Mouse (Mus musculus) midbrain, embryonic 11.5 days (tissue): ENCODE measurements at regions not wholly inside any gene's neighbourhood (a gene's known extent, or its start where the extent isn't known, plus 50 kb on each side); places are given as distances from the start of the nearest gene placed in this dataset.
A peak's percentile ranks its signal among the peaks of the same experiment; 100 is the strongest.

Experiments
- ATAC-seq: fragments of 200-750 bp; cut with Nextera tagmentation; 2 replicates; pipeline ENCODE4 v1.8.0; 2017; ENCODE audit warnings: moderate TSS enrichment, moderate library complexity; ENCODE audit not compliant: low FRiP score
- DNase-seq: peaks from one replicate; pipeline ENCODE4 v3.0.0; 2015; ENCODE audit warnings: low spot score; ENCODE audit errors: missing footprints
- H3K27ac ChIP-seq: fragments of 300-500 bp; sonication (generic); 2 replicates; pipeline ENCODE4 v1.5.1; 2014; ENCODE audit warnings: low read depth, low read length
- H3K27me3 ChIP-seq: fragments of 300-500 bp; sonication (generic); 2 replicates; pipeline ENCODE4 v1.6.1; 2014; ENCODE audit warnings: mild to moderate bottlenecking, low read length, moderate library complexity, mixed read lengths; ENCODE audit not compliant: control insufficient read depth, insufficient read depth
- H3K36me3 ChIP-seq: fragments of 300-500 bp; sonication (generic); 2 replicates; pipeline ENCODE4 v1.6.1; 2014; ENCODE audit warnings: mild to moderate bottlenecking, low read length, moderate library complexity, mixed read lengths; ENCODE audit not compliant: control insufficient read depth, insufficient read depth
- H3K4me1 ChIP-seq: fragments of 300-500 bp; sonication (generic); 2 replicates; pipeline ENCODE4 v1.6.1; 2014; ENCODE audit warnings: low read length; ENCODE audit not compliant: control insufficient read depth, insufficient read depth
- H3K4me2 ChIP-seq: fragments of 300-500 bp; sonication (generic); 2 replicates; pipeline ENCODE4 v1.6.1; 2014; ENCODE audit warnings: mild to moderate bottlenecking, moderate library complexity
- H3K4me3 ChIP-seq: fragments of 300-500 bp; sonication (generic); 2 replicates; pipeline ENCODE4 v1.5.1; 2014; ENCODE audit warnings: low read depth, low read length
- H3K9ac ChIP-seq: fragments of 300-500 bp; sonication (generic); 2 replicates; pipeline ENCODE4 v1.6.1; 2014; ENCODE audit warnings: low read length
- H3K9me3 ChIP-seq: fragments of 300-500 bp; sonication (generic); 2 replicates; pipeline ENCODE4 v1.6.1; 2016; ENCODE audit warnings: low read length; ENCODE audit not compliant: control insufficient read depth
- WGBS: fragments of 180-500 bp; shearing (Covaris S2); extraction: QIAGEN DNeasy Blood & Tissue Kit; methylation state at CpG from one replicate; pipeline ENCODE4 v1.1.7; 2014; 5-methylcytosine and 5-hydroxymethylcytosine counted together

DNA sequence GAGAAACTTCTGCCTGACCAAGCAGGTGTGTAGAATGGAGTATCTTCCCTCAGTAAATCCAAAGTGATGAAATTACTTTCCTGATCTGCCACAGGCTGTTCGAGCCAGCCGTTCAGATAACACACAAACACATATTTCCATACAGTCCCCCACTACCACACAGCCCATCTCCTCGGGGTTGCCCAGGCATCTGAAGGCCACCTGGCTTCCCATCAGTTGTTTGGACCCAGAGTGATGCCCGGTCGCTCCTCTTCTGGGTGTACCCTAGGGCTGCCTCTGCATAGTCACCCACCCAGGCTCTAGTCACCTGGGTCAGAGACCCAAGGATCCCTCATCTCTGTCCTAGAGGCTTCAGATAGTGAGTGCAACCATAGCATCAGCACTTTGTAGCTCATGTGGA, 107.9 kb downstream of the CK137956 start:
- no peak overlapping the region for H3K9ac ChIP-seq
- H3K4me1 ChIP-seq = no peaks in the 10 kb centered on the region
- H3K27me3 ChIP-seq = no peaks in the 10 kb centered on the region
- DNase-seq (no peak), ATAC-seq (no peak)
- H3K36me3 ChIP-seq = no peaks in the 10 kb centered on the region
- H3K4me2 ChIP-seq = no peak overlapping the region
- no peaks in the 10 kb centered on the region for H3K9me3 ChIP-seq
- WGBS = 90% methylated on average over 5 of the region's 5 CpGs
- no peak overlapping the region for H3K27ac ChIP-seq
- H3K4me3 ChIP-seq = no peak overlapping the region

DNA sequence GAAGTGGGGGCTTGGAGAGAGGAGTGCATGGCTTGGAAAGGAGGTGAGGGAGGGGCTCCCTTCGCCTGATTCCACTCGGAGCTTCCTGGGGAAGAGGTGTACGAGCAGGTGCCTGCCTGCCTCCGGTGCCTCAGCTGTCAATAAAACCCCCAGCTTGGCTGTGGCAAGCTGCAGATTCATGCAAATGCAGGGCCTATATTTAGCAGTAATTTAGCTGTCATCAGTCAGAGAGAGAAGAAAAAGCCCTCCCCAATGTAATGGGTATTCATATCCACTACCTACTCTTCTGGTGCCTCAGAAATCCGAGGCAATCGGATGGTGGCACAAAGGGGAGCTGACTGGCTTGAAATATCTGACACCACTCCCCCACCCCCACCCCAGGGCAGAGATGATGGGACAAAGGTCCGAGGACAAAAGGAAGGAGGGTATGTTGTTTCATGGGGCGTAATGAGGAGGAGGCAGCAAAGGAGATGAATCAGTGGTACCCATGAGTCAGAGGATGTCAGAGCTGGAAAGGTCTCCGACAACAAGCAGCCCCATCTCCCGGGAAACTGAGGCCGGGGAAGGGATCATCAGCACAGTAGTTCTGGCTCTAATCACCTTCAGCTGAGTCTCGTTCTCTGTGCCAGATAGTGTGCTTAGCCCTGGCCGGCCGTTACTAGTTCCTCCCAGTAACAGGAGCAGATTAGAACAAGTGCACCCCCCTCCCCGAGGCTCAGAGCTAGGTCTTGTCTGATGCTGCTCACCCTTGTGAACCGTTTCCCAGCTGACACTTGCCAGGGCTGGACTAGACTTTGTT, 109.2 kb downstream of the CK137956 start:
- no peak overlapping the region for H3K4me3 ChIP-seq
- ATAC-seq (no peak), DNase-seq (no peak)
- 63% methylated on average over 16 of the region's 16 CpGs for WGBS
- no peaks in the 10 kb centered on the region for H3K4me1 ChIP-seq
- H3K27me3 ChIP-seq = no peaks in the 10 kb centered on the region
- no peaks in the 10 kb centered on the region for H3K36me3 ChIP-seq
- H3K9me3 ChIP-seq = no peaks in the 10 kb centered on the region
- no peak overlapping the region for H3K27ac ChIP-seq
- H3K4me2 ChIP-seq = no peak overlapping the region
- no peak overlapping the region for H3K9ac ChIP-seq

DNA sequence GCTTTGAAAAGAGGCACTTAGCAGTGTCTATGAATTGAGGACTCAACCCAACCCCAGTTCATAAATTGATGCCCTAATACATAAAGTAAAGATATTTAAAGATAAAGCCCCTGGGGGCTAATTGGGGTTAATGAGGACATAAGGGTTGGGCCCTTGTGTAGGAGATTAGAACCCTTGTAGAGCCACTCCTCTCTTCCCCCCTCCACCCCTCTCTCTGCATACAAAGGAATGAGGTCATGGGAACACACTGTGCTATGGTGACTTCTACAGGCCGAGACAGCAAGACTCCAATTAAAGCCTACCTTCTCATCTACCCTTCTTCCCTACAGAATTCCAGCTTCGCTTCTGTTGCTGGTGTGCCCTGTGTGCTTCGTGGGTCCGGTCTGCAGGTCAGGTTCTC, 110.5 kb downstream of the CK137956 start:
- Histone ChIP-seq H3K4me1 (no peaks in the 10 kb centered on the region), H3K27me3 (no peaks in the 10 kb centered on the region), H3K4me2 (no peak overlapping the region), H3K27ac (no peak overlapping the region), H3K4me3 (no peak overlapping the region), H3K9ac (no peak overlapping the region), H3K36me3 (no peaks in the 10 kb centered on the region), H3K9me3 (no peaks in the 10 kb centered on the region)
- 81% methylated on average over 4 of the region's 4 CpGs for WGBS
- ATAC-seq (no peak), DNase-seq (no peak)

DNA sequence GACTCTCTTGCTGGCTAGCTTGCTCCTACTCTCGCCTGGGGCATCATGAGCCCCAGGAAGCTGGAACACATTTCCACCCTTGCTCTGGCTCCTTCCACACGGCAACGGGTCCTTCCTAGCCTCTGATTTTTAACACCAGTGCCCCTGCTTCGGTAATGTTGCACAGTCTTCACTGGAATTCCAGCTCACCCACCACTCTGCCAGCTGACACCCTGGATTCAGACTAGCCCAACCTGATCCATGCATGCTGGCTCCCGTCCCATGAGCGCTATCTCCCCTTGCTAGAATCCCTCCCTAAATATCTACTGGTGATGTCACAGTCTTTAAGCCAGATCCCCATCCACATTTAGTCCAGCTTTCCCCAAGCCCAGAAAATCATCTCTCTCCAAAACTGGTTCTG, 111.2 kb downstream of the CK137956 start:
- H3K4me3 ChIP-seq = no peak overlapping the region
- H3K9me3 ChIP-seq = no peaks in the 10 kb centered on the region
- no peaks in the 10 kb centered on the region for H3K4me1 ChIP-seq
- no peak overlapping the region for H3K4me2 ChIP-seq
- H3K36me3 ChIP-seq = no peaks in the 10 kb centered on the region
- H3K9ac ChIP-seq = no peak overlapping the region
- DNase-seq (no peak), ATAC-seq (no peak)
- 93% methylated on average over 6 of the region's 6 CpGs for WGBS
- H3K27ac ChIP-seq = no peak overlapping the region
- H3K27me3 ChIP-seq = no peaks in the 10 kb centered on the region

DNA sequence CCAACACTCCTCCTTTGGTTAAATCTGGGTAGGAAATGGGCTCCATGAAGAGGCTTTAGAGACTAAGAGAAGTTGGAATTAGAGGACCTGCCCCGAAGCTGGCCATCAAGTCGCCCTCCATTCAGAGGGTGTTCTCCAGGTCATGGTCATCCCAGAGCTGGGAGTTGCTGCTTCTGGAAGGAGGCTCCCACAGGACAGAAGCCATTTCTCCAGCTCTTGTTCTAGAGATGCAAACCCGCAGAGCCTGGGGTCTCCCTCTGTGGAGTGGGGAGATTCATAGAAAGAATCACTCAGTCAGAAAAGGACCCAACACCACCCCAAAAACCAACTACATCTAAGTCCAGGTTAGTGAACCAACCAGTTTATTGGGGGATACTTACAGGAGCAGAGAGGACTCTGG, 112.2 kb downstream of the CK137956 start:
- Histone ChIP-seq H3K9ac (no peak overlapping the region), H3K9me3 (no peaks in the 10 kb centered on the region), H3K4me1 (no peaks in the 10 kb centered on the region), H3K27me3 (no peaks in the 10 kb centered on the region), H3K36me3 (no peaks in the 10 kb centered on the region), H3K4me2 (no peak overlapping the region), H3K27ac (no peak overlapping the region), H3K4me3 (no peak overlapping the region)
- ATAC-seq = no peak
- WGBS = 81% methylated on average over 3 of the region's 3 CpGs
- DNase-seq = no peak

DNA sequence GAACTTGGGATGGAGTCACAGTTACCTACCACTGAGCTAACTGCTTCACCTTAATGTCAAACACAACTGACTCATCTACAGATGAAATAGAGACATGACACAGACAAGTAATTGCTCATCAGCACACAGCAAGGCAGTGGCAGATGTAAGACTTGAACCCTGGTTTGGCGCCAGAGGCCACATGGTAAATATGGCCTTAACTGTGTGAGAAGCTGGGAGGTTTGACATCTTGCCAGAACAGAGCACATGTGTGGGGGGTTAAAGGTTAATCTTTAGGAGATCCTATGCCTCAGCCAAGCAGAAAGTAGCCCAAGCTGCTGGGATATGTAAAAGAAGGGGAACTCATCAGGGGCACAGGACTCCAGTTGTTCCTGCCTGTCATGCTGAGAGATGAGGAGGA, 114.9 kb downstream of the CK137956 start:
- H3K4me2 ChIP-seq = no peak overlapping the region
- no peaks in the 10 kb centered on the region for H3K27me3 ChIP-seq
- no peak for DNase-seq
- H3K9me3 ChIP-seq = no peaks in the 10 kb centered on the region
- no peaks in the 10 kb centered on the region for H3K4me1 ChIP-seq
- no peak overlapping the region for H3K27ac ChIP-seq
- H3K4me3 ChIP-seq = no peak overlapping the region
- H3K36me3 ChIP-seq = no peaks in the 10 kb centered on the region
- no peak for ATAC-seq
- 92% methylated on average over 1 of the region's 1 CpGs for WGBS
- no peak overlapping the region for H3K9ac ChIP-seq

- H3K4me1 ChIP-seq = no peaks in the 10 kb centered on the region
- H3K9ac ChIP-seq = no peak overlapping the region
- ATAC-seq (no peak), DNase-seq (peak; percentile 6)
- no peak overlapping the region for H3K27ac ChIP-seq
- 78% methylated on average over 3 of the region's 3 CpGs for WGBS
- H3K4me2 ChIP-seq = no peak overlapping the region
- H3K4me3 ChIP-seq = no peak overlapping the region
- no peaks in the 10 kb centered on the region for H3K27me3 ChIP-seq
- H3K9me3 ChIP-seq = no peaks in the 10 kb centered on the region
- H3K36me3 ChIP-seq = no peaks in the 10 kb centered on the region
These were observed 115.9 kb downstream of the CK137956 start for GRCm38 (mm10) chr4:127854776-127855409.

GRCm38 (mm10) chr4:127849306-127849705, 121.4 kb downstream of the CK137956 start:
- H3K27me3 ChIP-seq = no peaks in the 10 kb centered on the region
- ATAC-seq = no peak
- WGBS = 91% methylated on average over 5 of the region's 5 CpGs

GRCm38 (mm10) chr4:127846321-127846720, 124.4 kb downstream of the CK137956 start:
- no peak overlapping the region for H3K9ac ChIP-seq
- no peak overlapping the region for H3K27ac ChIP-seq
- peaks cover 3% of the 10 kb centered on the region; the same call in 1 of the 2 replicates for H3K4me1 ChIP-seq
- no peaks in the 10 kb centered on the region for H3K27me3 ChIP-seq
- DNase-seq = peak; percentile 85
- H3K9me3 ChIP-seq = no peaks in the 10 kb centered on the region
- H3K36me3 ChIP-seq = no peaks in the 10 kb centered on the region
- ATAC-seq = no peak
- WGBS = 16% methylated on average over 3 of the region's 3 CpGs
- H3K4me2 ChIP-seq = no peak overlapping the region
- no peak overlapping the region for H3K4me3 ChIP-seq

More at GRCm38 (mm10) chr4:127849306-127849705, 121.4 kb downstream of the CK137956 start:
- DNase-seq = no peak
- Histone ChIP-seq H3K4me3 (no peak overlapping the region), H3K9me3 (no peaks in the 10 kb centered on the region), H3K27ac (no peak overlapping the region), H3K4me2 (no peak overlapping the region), H3K4me1 (peaks cover 3% of the 10 kb centered on the region; the same call in 1 of the 2 replicates), H3K9ac (no peak overlapping the region), H3K36me3 (no peaks in the 10 kb centered on the region)
